Mouse (Mus musculus) CH12F3 (cell line): ENCODE results near the gene Cbfa2t2.

Experiments
- in situ Hi-C: fragments of 300-500 bp; cut with MboI; formaldehyde crosslinking; loops from 2 replicates; pipeline ENCODE4 v1.14.3; 2020; ENCODE audit warnings: low sequenced_read_pairs

The Cbfa2t2 gene

DNA sequence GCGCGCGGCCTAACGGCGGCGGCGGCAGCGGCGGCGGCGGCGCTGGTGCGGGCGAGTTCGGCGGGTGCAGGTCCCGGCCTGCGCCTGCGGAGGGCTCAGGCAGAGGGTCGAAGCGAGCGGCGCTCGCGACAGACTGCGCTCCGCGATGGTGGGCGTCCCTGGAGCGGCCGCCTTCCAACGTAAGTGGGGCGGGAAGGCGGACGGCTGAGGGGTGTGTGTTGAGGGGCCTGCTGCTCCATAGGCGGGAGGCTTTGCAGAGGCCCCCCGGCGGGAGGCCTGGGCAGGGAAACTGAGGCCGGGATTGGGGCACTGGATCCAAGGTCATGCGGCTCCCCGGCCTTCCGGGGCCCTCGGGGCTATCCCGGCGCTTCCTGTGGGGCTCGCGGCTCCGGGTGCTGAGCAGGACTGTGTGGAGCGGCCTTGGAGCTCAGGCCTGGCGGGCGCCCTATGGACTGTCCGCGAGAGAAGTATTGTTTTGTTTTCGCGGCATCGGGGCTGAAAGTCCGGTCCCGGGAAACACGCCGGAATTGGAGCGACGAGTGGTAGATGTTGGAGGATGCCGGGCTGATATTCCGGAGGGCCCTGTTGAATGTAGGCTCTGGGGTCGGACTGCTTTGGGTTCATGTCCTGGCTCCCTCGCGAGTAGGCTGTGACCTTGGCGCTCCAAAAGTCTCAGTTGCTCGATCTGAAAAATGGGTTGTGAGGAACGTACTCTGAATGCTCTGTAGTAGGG, at the start of gene Cbfa2t2:
Gene Cbfa2t2 (plus strand): TSS at position 24 of the 733 bp plus-strand sequence.
- in situ Hi-C loops: no loop called here

DNA sequence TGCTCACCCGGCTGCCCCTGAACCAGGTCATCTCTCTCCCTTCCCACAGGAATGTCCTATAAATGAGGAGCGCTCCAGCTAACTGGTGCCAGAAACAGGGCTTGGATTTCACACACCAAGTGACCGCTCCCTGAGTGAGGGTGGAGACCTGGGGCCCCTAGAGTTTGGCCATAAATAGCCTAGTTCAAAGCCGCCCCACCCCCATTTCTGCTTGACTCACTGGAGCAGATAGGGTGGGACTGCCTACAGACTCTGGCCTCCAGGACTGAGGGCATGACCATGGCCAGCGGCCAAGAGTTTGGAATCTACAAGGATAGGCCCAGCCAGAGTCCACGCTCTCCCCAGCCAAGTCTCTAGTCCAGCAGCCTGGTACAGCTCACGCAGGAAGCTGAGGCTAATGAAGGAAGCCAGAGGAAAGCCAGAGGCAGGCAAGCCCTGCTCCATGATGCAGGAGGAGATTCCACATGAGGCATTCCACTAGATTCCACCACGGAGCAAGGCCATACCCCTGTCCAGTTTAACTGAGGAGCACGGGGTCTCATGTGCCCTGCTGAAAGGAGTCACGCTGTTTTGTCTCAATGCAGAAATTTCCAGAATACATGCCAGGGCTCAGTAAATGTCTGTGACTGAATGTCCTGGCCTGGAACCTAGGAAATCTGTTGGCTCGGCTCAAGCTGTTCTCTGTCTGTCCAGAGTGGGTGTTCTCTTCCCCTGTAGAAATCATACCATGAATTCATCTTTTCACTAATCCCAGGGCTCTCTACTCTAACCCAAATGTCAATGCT, 45.9 kb upstream of the Cbfa2t2 start:
- in situ Hi-C loops: no loop called here

DNA sequence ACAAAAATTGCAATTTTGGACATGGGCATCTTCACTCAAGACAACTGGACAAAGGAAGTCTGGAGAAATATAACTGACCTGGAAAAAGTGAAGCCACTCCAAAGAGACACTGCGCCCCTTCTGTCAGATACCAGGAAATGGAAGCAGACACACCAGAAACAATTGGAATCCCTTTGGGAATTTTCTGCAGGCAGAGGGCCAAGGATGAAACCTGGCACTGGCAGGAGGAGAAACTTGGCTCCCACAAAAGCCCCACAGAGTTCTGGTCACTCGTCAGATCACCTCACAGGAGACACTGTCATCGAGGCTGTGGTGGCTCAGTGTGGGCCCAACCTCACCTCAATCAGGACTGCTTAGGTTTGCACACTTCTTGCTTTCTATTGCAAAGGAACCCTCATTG, 41.7 kb upstream of the Cbfa2t2 start:
- in situ Hi-C loops: no loop called here

DNA sequence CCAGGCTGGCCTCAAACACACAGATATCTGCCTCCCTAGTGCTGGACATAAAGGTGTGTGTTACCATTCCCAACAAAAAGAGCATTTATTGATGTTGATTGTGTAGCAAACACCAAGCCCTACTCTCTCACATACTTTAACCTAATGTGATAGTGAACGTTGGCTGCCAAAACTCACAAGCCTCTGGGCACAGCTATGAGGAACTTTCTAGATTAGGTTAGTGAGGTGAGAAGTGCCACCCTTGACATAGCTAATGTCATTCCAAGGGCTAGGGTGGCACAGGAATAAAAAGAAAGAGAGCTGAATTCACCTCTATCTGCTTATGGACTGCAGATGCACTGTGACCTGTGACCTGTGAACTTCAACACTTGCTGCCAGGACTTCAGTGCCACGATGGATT, 39.8 kb upstream of the Cbfa2t2 start:
- in situ Hi-C loops: no loop called here

DNA sequence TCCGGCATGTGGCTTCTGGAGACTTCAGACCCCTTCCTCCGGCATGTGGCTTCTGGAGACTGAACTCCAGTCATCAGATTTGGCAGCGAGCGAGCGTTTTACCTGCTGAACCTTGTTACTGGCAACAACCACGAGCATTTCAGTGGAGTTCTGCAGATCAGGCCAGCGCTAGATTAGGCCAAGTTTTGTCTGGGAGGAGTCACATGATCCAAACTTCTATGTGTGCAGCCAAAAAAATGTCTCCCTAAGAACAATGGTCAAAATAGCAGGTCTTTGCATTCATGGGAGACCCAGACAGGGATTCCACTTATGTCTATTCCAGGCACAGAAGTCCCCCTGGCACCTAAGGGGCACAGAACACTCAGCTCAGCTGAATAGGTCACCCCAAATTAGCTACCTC, 38.0 kb upstream of the Cbfa2t2 start:
- in situ Hi-C loops: no loop called here

GRCm38 (mm10) chr2:154399325-154399724, 37.0 kb upstream of the Cbfa2t2 start:
- in situ Hi-C loops: no loop called here

DNA sequence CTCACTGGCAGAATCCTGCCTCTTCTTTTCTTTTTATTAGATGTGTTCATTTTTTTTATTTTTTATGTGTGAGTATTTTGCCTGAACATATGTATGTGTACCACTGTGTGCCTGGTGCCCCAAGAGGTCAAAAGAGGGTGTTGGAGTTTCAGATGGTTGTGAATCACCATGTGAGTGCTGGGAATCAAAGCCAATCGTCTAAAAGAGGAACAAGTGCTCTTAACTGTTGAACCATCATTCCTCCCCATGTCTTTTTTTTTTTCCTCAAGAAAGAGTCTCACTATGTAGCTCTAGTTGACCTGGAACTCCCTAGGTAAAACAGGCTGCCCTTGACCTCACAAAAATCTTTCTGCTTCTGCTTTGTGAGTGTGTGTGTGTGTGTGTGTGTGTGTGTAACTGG, 34.3 kb upstream of the Cbfa2t2 start:
- in situ Hi-C loops: no loop called here

GRCm38 (mm10) chr2:154402811-154403210, 33.5 kb upstream of the Cbfa2t2 start:
- in situ Hi-C loops: no loop called here

DNA sequence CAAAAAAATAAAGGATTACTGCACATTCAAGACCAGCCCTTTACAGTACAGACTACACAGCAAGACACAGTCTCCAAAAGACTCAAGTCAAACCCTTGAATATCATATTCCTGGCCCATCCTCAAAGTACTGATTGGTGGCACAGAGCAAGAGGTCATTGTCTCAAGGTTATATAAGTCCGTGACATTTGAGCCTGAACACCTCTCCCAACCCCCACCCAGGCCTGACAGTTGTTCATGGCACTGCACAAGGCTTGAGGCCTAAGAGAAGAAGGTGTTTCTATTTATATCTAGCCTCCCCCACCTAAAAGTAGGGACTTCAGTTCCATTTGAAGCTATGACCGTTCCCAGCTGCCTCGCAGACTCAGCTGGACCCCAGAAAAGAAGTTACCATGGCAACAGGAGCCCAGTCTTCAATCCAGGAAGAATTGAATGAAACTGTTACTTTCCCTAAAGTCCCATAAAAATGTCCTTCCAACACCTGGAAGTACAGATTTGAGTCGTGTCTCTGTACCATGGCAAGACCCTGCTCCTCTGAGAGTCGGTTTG, 30.8 kb upstream of the Cbfa2t2 start:
- in situ Hi-C loops: no loop called here

DNA sequence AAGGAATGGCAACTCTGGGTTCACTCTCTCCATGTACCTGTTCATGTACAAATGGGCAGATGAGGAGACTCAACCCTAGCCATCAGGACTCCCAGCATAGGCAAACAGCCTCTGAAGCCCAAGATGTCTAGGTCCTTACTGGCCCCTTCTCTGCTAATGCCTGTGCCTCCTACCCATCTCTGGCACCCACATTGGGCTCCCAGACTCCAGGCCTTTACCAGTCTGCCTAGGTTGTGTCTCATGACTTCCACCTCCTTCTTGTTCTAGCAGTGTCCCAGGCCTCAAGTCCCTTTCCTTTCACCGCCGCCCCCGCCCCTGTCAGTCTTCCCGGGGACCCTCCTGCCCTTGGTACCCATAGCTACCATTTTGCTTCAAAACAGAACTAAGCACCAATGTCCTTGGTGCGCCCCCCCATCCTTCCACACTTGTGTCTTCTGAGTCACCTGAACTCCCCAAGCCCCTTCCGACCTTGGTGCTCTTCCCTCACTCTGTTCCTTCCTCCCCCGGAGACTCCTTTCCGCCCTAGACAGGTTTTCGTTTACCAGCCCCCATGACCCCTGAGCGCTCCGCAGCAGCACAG, 29.1 kb upstream of the Cbfa2t2 start:
- in situ Hi-C loops: no loop called here

DNA sequence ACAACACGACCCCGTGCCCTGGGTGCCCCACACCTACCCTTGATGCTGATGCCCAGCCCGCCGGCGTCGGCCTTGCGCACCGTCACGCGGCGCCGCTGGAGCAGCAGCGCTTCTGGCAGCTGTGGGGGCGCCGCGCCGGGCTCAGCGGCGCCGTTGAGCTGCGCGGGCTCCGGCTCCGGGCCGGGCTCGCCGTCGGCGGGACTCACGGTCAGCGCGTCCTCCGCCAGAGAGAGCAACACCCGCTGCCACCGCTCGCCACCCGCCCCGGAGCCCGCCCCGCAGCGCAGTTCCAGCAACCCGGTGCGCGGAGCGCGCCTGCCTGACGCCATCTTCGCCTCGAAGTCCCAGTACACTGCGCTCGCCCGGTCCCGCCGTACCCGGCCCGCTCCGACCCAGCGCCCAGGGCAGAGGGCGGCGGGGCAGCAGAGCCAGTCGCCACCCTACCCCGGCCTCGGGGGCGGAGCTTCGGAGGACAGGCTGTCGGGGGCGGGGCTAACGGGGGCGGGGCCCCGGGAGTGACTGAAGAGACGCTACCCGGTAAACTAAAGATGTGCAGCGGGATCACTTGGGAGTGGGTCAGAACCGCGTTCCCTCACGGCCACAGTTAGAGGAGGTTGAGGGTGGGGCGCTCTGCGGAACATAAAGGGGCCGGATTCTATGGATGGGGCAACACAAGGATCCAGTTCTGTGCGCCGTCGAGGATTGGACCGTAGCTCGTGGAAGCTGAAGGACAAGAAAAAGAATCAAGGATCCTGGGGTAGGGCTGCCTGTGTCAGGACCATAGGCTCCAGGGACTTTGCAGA, 28.4 kb upstream of the Cbfa2t2 start, which contains the start of gene Snta1:
Gene Snta1 (minus strand): TSS at position 457 of the 803 bp plus-strand sequence.
- in situ Hi-C loops: no loop called here

GRCm38 (mm10) chr2:154410355-154410754, 25.9 kb upstream of the Cbfa2t2 start:
- in situ Hi-C loops: no loop called here

DNA sequence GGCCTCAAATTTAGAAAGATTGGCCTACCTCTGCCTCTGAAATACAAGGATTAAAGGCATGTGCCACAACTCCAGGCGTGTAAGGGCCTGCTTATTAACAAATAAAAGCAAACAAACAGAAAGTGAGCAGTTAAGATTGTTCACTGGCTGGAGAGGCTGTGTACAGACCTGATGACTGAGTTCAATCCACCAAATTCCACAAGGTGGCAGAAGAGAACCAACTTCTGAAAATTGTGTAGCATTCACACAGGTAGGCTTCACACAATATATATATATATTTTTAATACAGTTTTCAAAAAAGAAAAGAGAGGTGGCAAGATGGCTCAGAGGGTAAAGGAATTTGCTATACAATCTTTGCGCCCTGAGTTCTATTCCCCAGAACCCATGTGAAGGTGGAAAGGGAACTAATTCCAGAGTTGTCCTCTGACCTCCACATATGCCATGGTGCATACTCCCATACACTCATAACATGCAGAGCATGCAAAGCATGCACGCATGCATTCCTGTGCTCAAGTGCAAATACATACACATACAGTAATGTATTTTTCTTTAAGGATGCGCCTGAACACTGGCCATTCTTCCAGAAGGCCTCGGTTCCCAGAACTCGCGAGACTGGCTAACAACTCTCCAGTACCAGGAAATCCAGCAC, 24.1 kb upstream of the Cbfa2t2 start:
- in situ Hi-C loops: no loop called here

DNA sequence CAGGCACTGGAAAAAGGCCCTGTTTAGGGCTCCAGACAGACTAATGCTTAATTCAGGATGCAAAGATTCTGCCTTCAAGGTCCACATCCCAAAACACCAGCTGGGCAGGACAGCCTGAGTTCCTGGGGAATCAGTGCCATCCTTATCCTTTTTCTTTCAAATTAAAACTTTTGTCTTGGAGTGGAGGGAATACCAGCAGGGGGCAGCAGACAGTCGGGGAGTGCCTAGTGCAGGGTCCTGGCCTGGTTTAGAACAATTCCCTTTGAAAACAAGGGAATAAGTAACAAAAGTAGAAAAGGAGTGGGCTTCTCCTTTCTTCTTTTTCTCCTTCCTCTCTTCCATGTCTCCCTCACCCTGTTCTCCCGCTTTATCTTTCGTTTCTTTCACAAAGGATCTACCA, 19.2 kb upstream of the Cbfa2t2 start:
- in situ Hi-C loops: loop anchor here (5.0 kb wide), 1 partner anchor 120 kb away; no protein-coding TSS in a partner anchor

DNA sequence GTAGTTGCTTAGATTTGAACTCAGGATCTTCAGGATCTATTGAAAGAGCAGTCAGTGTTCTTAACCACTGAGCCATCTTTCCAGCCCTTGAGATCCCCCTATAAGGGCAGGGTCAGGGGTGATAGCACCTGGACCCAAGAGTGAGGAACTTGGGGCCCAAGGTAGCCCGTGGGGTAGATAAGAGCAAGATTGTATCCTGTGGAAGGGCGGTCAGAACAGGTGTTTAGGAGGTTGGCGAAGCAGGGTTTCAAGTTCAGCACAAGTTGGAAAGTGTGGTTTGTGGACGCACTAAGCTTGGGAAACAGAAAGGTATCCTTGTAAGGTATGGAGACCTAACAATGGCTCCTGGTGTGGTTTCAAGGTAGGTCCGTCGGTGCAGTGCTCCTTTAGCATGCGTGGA, 18.3 kb upstream of the Cbfa2t2 start:
- in situ Hi-C loops: loop anchor here (5.0 kb wide), 1 partner anchor 119 kb away; no protein-coding TSS in a partner anchor

DNA sequence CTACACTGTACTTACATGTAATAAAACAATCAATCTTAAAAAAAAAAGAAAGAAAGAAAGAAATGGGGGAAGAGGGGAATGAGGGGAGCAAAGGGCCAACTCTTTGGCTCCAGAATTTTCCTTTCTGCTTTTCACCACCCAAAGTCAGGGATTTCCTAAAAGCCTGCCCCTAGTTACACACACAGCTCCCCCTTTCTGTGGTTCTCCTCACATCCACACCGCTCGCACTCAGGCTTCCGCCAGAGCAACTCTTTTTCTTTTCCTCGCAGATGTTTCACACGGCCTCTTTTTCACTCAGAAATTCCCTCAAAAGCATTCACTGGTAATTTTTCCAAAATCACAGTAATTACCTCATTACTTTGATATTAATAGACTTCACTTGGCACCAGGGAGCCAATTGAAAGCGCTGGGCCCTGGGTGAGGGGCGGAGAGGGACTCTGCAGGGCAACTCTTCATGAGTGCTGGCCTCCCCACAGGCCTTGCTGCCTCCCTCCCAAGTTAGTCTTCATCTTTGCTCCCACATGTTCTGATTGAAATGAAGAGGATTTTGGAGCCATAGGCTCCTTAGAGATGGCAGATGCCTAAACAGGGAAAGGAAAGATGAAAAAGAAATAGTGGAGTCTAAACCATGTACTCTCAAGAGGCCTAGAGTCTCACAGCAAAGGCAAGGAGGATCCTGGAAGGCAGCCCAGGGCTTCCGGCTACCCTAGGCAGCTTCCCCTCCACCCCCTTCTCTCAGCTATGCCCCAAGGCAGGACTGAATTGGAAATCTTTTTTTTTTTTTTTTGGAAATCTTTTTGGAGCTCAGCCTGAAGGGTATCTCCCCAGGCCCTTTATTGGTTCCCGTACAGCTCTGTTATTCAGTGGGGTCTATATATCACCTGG, 16.4 kb upstream of the Cbfa2t2 start:
- in situ Hi-C loops: loop anchor here (5.0 kb wide), 1 partner anchor 117 kb away; no protein-coding TSS in a partner anchor

DNA sequence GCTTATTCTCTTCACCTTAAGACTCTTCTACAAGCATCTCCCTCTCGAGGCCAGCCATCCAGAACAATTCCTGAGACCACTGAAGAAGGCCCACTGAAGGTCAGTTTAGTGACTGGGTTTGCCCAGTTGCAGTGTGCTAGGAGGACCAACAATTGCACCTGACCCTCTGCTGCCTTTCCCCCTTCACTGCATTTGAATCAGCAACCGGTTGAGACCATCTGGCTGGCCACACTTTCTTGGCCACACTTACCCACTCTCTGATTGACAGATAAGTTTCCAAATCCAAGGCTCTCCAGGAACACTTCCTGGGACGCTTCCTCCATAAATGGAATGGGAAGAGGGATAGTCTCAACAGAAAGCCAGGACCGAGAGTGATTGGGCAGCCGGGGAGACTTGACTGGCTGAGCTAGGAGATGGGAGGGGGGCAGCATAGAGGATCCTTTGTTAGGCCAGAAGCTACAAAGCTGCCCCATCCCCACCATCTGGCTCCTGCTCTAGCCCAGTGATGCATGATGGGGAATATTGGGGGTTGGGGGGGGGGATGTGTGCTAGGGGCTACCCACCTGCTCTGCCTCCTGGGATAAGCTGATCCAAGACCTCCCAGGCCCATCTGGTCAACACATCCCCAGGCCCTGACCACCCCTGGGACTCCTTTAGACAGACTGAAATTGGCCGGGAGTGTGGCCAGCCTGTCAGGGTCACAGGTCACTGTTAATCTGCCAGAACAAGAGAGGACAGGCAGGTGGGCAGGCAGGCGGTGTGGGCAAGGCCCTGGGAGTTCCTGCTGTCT, 15.1 kb upstream of the Cbfa2t2 start:
- in situ Hi-C loops: no loop called here

- in situ Hi-C loops: no loop called here
These were observed 14.1 kb upstream of the Cbfa2t2 start for GRCm38 (mm10) chr2:154422181-154422580.
